Mouse (Mus musculus) MEL (cell line): ENCODE measurements at regions not wholly inside any gene's neighbourhood (a gene's known extent, or its start where the extent isn't known, plus 50 kb on each side); places are given as distances from the start of the nearest gene placed in this dataset.

Source experiments
- DNase-seq: peaks from one replicate; pipeline ENCODE4 v3.0.0; 2011; ENCODE audit warnings: low read depth, low spot score
- H3K27ac ChIP-seq: 2 replicates; pipeline ENCODE4 v1.5.1; 2012; ENCODE audit warnings: low read depth, mild to moderate bottlenecking, control low read depth, low read length, moderate library complexity; ENCODE audit not compliant: control insufficient read depth
- H3K27me3 ChIP-seq, 2 experiments: fragments of 150-350 bp in 1 of 2; sonication (generic) in 1 of 2; 2 replicates each; pipeline ENCODE4 v1.6.1; 2012; ENCODE audit warnings: low read length in 2 of 2, mild to moderate bottlenecking in 2 of 2, improper control_type of control experiment in 1 of 2, moderate library complexity in 1 of 2; ENCODE audit not compliant: insufficient read depth in 2 of 2, control insufficient read depth in 1 of 2
- H3K36me3 ChIP-seq, 2 experiments: 2 replicates each; pipeline ENCODE4 v1.6.1; 2012 to 2014; ENCODE audit warnings: low read length in 2 of 2, improper control_type of control experiment in 1 of 2, inconsistent platforms in 1 of 2, mild to moderate bottlenecking in 1 of 2; ENCODE audit not compliant: insufficient read depth in 2 of 2, control insufficient read depth in 1 of 2
- H3K4me1 ChIP-seq, 2 experiments: fragments of 150-350 bp in 1 of 2; sonication (generic) in 1 of 2; 2 replicates each; pipeline ENCODE4 v1.6.1; 2012; ENCODE audit warnings: low read length in 2 of 2, improper control_type of control experiment in 1 of 2, mild to moderate bottlenecking in 1 of 2; ENCODE audit not compliant: insufficient read depth in 2 of 2, control insufficient read depth in 1 of 2
- H3K4me3 ChIP-seq, 2 experiments: fragments of 150-350 bp in 1 of 2; sonication (generic) in 1 of 2; 2 replicates each; pipeline ENCODE4 v1.5.1; 2012; ENCODE audit warnings: low read depth in 2 of 2, low read length in 2 of 2, mild to moderate bottlenecking in 2 of 2, moderate library complexity in 2 of 2, control low read depth in 1 of 2, improper control_type of control experiment in 1 of 2; ENCODE audit not compliant: control insufficient read depth in 1 of 2, insufficient read depth in 1 of 2
- H3K79me2 ChIP-seq: 2 replicates; pipeline ENCODE4 v1.6.1; 2012; ENCODE audit warnings: mild to moderate bottlenecking, low read length, moderate library complexity; ENCODE audit not compliant: control insufficient read depth, poor library complexity, insufficient read depth
- H3K9ac ChIP-seq: 2 replicates; pipeline ENCODE4 v1.6.1; 2012; ENCODE audit warnings: low read depth, mild to moderate bottlenecking, control low read depth, low read length, moderate library complexity; ENCODE audit not compliant: control insufficient read depth, poor library complexity, severe bottlenecking
- H3K9me3 ChIP-seq: fragments of 150-350 bp; sonication (generic); replicated peaks from 2 replicates; pipeline ENCODE4 v1.6.1; 2012; ENCODE audit warnings: mild to moderate bottlenecking, low read length, improper control_type of control experiment, moderate library complexity; ENCODE audit not compliant: insufficient read depth
- CHD1 ChIP-seq: IDR thresholded peaks from 2 replicates; pipeline ENCODE4 v1.6.1; 2012; ENCODE audit warnings: low read depth, mild to moderate bottlenecking, inconsistent platforms, low read length, improper control_type of control experiment
- CTCF ChIP-seq, 3 experiments: IDR thresholded peaks in 2 of 3; conservative IDR thresholded peaks in 1 of 3; 2 replicates each; pipeline ENCODE4 v1.5.1; 2011 to 2012; ENCODE audit warnings: low read length in 3 of 3, low read depth in 2 of 3, mild to moderate bottlenecking in 2 of 3, improper control_type of control experiment in 1 of 3, inconsistent platforms in 1 of 3, mixed read lengths in 1 of 3, moderate library complexity in 1 of 3; ENCODE audit not compliant: control insufficient read depth in 1 of 3, insufficient read depth in 1 of 3, poor library complexity in 1 of 3, severe bottlenecking in 1 of 3
- E2F4 ChIP-seq: IDR thresholded peaks from 2 replicates; pipeline ENCODE4 v1.6.1; 2011; ENCODE audit warnings: low read depth, low read length, improper control_type of control experiment, borderline replicate concordance
- EP300 ChIP-seq, 2 experiments: IDR thresholded peaks; 2 replicates each; pipeline ENCODE4 v1.6.1; 2011; ENCODE audit warnings: improper control_type of control experiment in 2 of 2, low read length in 2 of 2, low read depth in 1 of 2, mild to moderate bottlenecking in 1 of 2
- ETS1 ChIP-seq: IDR thresholded peaks from 2 replicates; pipeline ENCODE4 v1.6.1; 2012; ENCODE audit warnings: low read depth, mild to moderate bottlenecking, inconsistent platforms, low read length, improper control_type of control experiment, moderate library complexity
- JUND ChIP-seq: IDR thresholded peaks from 2 replicates; pipeline ENCODE4 v1.6.1; 2011; ENCODE audit warnings: low read depth, mild to moderate bottlenecking, improper control_type of control experiment, low read length
- KAT2A ChIP-seq: conservative IDR thresholded peaks from 2 replicates; pipeline ENCODE4 v1.6.1; 2012; ENCODE audit warnings: low read depth, low read length, improper control_type of control experiment, inconsistent platforms
- MAFK ChIP-seq: IDR thresholded peaks from 2 replicates; pipeline ENCODE4 v1.6.1; 2011; ENCODE audit warnings: low read depth, mild to moderate bottlenecking, low read length, improper control_type of control experiment, borderline replicate concordance
- MAZ ChIP-seq: IDR thresholded peaks from 2 replicates; pipeline ENCODE4 v1.6.1; 2012; ENCODE audit warnings: low read depth, mild to moderate bottlenecking, inconsistent platforms, low read length, improper control_type of control experiment
- MXI1 ChIP-seq: IDR thresholded peaks from 2 replicates; pipeline ENCODE4 v1.6.1; 2011; ENCODE audit warnings: mild to moderate bottlenecking, low read depth, low read length, improper control_type of control experiment
- MYB ChIP-seq: IDR thresholded peaks from 2 replicates; pipeline ENCODE4 v1.6.1; 2011; ENCODE audit warnings: mild to moderate bottlenecking, low read depth, low read length, improper control_type of control experiment
- MYC ChIP-seq: IDR thresholded peaks from 2 replicates; pipeline ENCODE4 v1.6.1; 2011; ENCODE audit warnings: low read depth, mild to moderate bottlenecking, low read length, improper control_type of control experiment, moderate library complexity
- NELFE ChIP-seq: IDR thresholded peaks from 2 replicates; pipeline ENCODE4 v1.6.1; 2011; ENCODE audit warnings: low read depth, low read length, improper control_type of control experiment
- POLR2AphosphoS2 ChIP-seq: IDR thresholded peaks from 2 replicates; pipeline ENCODE4 v1.6.1; 2011; ENCODE audit warnings: low read length, improper control_type of control experiment
- POLR2AphosphoS5 ChIP-seq: IDR thresholded peaks from 2 replicates; pipeline ENCODE4 v1.6.1; 2012; ENCODE audit warnings: low read depth, borderline replicate concordance, mild to moderate bottlenecking, inconsistent platforms, low read length, moderate library complexity, mixed read lengths
- RAD21 ChIP-seq: IDR thresholded peaks from 2 replicates; pipeline ENCODE4 v1.6.1; 2011; ENCODE audit warnings: mild to moderate bottlenecking, low read depth, low read length, improper control_type of control experiment
- RCOR1 ChIP-seq: IDR thresholded peaks from 2 replicates; pipeline ENCODE4 v1.6.1; 2012; ENCODE audit warnings: low read depth, mild to moderate bottlenecking, inconsistent platforms, low read length, improper control_type of control experiment
- TAL1 ChIP-seq: IDR thresholded peaks from 2 replicates; pipeline ENCODE4 v1.6.1; 2012; ENCODE audit warnings: mild to moderate bottlenecking, inconsistent platforms, low read length, moderate library complexity, mixed read lengths
- USF2 ChIP-seq, 2 experiments: IDR thresholded peaks; 2 replicates each; pipeline ENCODE4 v1.6.1; 2011 to 2012; ENCODE audit warnings: improper control_type of control experiment in 2 of 2, low read length in 2 of 2, borderline replicate concordance in 1 of 2, inconsistent platforms in 1 of 2, low read depth in 1 of 2, mild to moderate bottlenecking in 1 of 2; ENCODE audit not compliant: insufficient read depth in 1 of 2
- ZC3H11A ChIP-seq: IDR thresholded peaks from 2 replicates; pipeline ENCODE4 v1.6.1; 2012; ENCODE audit warnings: low read depth, mild to moderate bottlenecking, inconsistent platforms, low read length, improper control_type of control experiment
- ZKSCAN1 ChIP-seq: IDR thresholded peaks from 2 replicates; pipeline ENCODE4 v1.6.1; 2012; ENCODE audit warnings: low read depth, mild to moderate bottlenecking, inconsistent platforms, low read length, improper control_type of control experiment, moderate library complexity
- ZNF384 ChIP-seq: IDR thresholded peaks from 2 replicates; pipeline ENCODE4 v1.6.1; 2012; ENCODE audit warnings: low read depth, mild to moderate bottlenecking, inconsistent platforms, low read length, improper control_type of control experiment

GRCm38 (mm10) chr2:163146481-163146880, 56.4 kb upstream of the Tox2 start:
- TF ChIP-seq CHD1 (no peak), MYC (no peak), CTCF (IDR thresholded peaks at IDR 0.05 in 2 of 3, conservative IDR thresholded peaks at IDR 0.05 in 1 of 3; ENCODE audit: control insufficient read depth in 1 of 3, insufficient read depth in 1 of 3, low read depth in 2 of 3, low read length in 3 of 3, poor library complexity in 1 of 3, severe bottlenecking in 1 of 3) (peak in 1 of 3 experiments; percentile 13; a peak in 2 of 6 replicates), E2F4 (no peak), ETS1 (no peak), RCOR1 (no peak), MAFK (no peak)
- TF ChIP-seq, all 39 proteins: peak for 1
- H3K27me3 ChIP-seq, result no peaks in the 10 kb centered on the region
- no peak overlapping the region for H3K4me3 ChIP-seq
- H3K79me2 ChIP-seq, result no peaks in the 10 kb centered on the region
- H3K9ac ChIP-seq, result no peak overlapping the region
- H3K36me3 ChIP-seq, result no peaks in the 10 kb centered on the region
- H3K27ac ChIP-seq, result no peak overlapping the region
- no peak for DNase-seq
- H3K4me1 ChIP-seq, result no peaks in the 10 kb centered on the region
- no peaks in the 10 kb centered on the region for H3K9me3 ChIP-seq

GRCm38 (mm10) chr2:163147381-163147780, 55.5 kb upstream of the Tox2 start:
- no peak overlapping the region for H3K9ac ChIP-seq
- no peaks in the 10 kb centered on the region for H3K36me3 ChIP-seq
- no peak for DNase-seq
- no peak overlapping the region for H3K27ac ChIP-seq
- H3K4me1 ChIP-seq, result no peaks in the 10 kb centered on the region
- H3K79me2 ChIP-seq, result no peaks in the 10 kb centered on the region
- H3K27me3 ChIP-seq, result no peaks in the 10 kb centered on the region
- TF ChIP-seq MAZ (no peak), POLR2AphosphoS2 (no peak), CHD1 (no peak), EP300 (IDR thresholded peaks at IDR 0.05; ENCODE audit: low read depth in 1 of 2, low read length in 2 of 2) (no peak), ZNF384 (no peak)
- H3K9me3 ChIP-seq, result no peaks in the 10 kb centered on the region
- H3K4me3 ChIP-seq, result no peak overlapping the region

- no peak for TF ChIP-seq USF2 (IDR thresholded peaks at IDR 0.05; ENCODE audit: borderline replicate concordance in 1 of 2, insufficient read depth in 1 of 2, low read depth in 1 of 2, low read length in 2 of 2)
- TF ChIP-seq E2F4, result no peak
- TF ChIP-seq KAT2A, result no peak
- TF ChIP-seq ZNF384, result no peak
- TF ChIP-seq TAL1, result no peak
- TF ChIP-seq POLR2AphosphoS2, result no peak
- no peak for TF ChIP-seq MYB
- no peak for TF ChIP-seq RAD21
- no peak for TF ChIP-seq JUND
- TF ChIP-seq POLR2AphosphoS5, result no peak
- no peak for TF ChIP-seq ZC3H11A
- TF ChIP-seq RCOR1, result no peak
- TF ChIP-seq ETS1, result no peak
- no peak for TF ChIP-seq MXI1
- no peak for TF ChIP-seq NELFE
- TF ChIP-seq ZKSCAN1, result no peak
- H3K4me1 ChIP-seq, result no peaks in the 10 kb centered on the region
- no peaks in the 10 kb centered on the region for H3K79me2 ChIP-seq
- H3K9me3 ChIP-seq, result no peaks in the 10 kb centered on the region
- no peak overlapping the region for H3K27ac ChIP-seq
- DNase-seq, result no peak
- H3K36me3 ChIP-seq, result no peaks in the 10 kb centered on the region
- H3K9ac ChIP-seq, result no peak overlapping the region
- H3K4me3 ChIP-seq, result no peak overlapping the region
- no peaks in the 10 kb centered on the region for H3K27me3 ChIP-seq
Observed at GRCm38 (mm10) chr2:163151016-163151415, 51.9 kb upstream of the Tox2 start.
